Mouse (Mus musculus): ENCODE data around the gene Frmd5.

Gene Frmd5

DNA sequence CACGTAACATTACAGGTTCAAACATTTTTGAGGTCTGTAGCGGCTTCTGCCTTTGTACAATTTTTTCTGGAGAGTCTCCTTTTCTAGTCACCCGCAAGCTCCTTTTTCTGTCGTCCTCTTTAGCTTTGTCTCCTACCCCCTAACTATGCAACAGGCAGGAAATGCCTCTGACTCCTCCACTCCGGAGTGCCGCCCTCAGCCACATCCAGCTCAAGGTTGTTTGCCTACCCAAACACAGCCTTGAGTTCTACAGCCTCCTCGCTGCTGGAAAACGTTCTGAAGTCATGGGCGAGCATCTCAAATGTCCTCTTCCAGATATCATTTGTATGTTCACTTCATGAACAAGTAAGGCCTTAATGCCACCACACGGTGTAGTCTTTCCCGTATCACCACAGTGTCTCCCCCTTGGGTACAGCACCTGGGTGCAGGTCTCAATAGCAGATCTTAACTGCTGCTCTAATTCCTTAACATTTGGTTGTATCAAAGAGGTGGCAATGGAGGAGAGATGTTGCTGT, 45.5 kb downstream of the Frmd5 start:
- DNase-seq: no peak

GRCm38 (mm10) chr2:121760646-121761045, 46.2 kb downstream of the Frmd5 start:
- DNase-seq: no peak

DNA sequence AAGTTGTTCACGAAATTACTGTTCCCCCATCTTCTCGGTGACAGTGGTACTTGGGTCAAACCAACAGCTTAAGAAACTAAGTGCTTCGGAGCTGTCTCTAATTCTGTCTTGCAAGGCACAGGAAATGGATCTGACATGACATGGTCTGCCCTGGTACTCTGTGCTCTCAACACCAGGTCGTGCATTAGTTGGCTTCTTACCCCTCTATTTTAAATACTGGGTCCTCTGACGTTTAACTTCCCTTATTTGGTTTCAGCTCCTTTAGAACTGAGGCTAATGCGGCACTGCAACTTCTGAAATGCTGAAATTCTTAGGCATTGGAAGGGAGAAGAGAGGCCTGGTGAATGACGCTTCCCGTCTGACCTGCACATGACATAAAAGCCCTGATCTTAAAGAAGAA, 48.6 kb downstream of the Frmd5 start:
- no peak for DNase-seq

DNA sequence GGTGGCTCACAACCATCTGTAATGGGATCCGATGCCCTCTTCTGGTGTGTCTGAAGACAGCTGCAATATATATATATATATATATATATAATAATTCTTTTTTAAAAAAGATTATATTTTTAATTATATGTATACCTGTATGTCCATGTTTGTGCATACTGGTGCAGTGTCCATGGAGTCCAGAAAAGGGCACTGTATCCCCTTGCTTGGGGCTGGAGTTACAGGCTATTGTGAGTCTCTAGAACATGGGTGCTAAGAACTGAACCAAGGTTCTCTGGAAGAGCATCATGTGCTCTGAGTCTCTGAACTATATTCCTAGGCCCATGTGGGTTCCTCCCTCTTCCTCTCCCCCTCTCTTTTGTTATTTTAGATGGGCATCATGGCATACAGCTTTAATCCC, 50.6 kb downstream of the Frmd5 start:
- DNase-seq: no peak

DNA sequence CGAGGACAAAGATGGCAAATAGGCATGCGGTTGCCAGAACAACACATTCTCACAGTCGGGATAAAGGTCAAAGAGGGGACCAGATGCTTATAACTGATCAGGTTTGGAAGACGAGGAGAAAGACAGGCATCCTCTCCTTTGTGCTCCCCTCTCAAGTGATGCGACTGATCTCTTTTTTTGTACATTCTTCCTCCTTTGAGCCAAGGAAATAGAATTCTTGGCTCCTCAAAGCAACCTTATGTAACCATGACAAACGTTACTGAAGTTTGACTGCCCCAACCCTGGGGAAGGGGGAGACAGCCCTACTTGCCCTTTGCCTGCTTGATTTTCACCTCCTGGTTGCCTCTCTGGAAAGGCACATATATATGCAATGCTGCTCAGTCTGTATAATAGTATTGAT, 51.8 kb downstream of the Frmd5 start:
- DNase-seq: no peak

GRCm38 (mm10) chr2:121750121-121750520, 56.8 kb downstream of the Frmd5 start:
- DNase-seq: no peak

- DNase-seq: no peak
Measured at GRCm38 (mm10) chr2:121741151-121741550, 65.7 kb downstream of the Frmd5 start.

- DNase-seq: no peak
Measured at GRCm38 (mm10) chr2:121739410-121739809, 67.5 kb downstream of the Frmd5 start.

DNA sequence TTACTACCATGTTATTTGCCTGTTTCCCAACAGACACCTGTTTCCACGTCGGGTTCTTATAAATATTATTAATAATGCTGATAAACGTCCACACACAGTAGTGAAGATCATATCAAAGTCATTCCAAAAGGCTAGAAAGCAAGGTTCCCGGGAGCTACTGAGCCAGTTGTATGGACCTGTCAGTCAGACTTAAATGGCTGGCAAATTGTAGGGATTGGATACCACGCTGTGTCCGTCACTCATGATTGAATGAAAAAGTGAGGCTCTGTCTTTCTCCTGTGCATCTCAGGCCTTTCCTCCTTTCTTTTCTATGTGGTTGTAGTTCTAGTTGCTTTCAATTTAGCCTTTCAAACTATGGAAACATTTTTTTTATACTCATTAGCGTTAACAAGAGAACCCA, 73.5 kb downstream of the Frmd5 start:
- DNase-seq: no peak

DNA sequence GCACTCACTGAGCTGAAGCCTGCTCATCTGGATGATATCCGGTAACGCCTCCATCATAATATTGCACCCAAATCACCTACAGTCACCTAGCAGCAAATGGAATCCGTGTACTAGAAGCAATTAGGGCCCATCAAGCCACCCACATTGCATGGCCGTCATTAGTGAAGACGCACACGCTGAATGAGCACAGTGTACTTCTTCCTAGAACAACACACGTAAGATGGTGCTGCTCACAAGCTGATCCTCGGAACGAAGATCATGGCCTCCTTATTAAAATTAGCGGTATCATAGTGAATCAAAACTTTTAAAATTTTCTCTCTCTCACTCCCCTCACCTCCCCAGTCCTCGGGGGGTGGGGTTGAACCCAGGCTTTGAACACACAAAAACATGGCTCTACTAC, 76.4 kb downstream of the Frmd5 start:
- DNase-seq: no peak

DNA sequence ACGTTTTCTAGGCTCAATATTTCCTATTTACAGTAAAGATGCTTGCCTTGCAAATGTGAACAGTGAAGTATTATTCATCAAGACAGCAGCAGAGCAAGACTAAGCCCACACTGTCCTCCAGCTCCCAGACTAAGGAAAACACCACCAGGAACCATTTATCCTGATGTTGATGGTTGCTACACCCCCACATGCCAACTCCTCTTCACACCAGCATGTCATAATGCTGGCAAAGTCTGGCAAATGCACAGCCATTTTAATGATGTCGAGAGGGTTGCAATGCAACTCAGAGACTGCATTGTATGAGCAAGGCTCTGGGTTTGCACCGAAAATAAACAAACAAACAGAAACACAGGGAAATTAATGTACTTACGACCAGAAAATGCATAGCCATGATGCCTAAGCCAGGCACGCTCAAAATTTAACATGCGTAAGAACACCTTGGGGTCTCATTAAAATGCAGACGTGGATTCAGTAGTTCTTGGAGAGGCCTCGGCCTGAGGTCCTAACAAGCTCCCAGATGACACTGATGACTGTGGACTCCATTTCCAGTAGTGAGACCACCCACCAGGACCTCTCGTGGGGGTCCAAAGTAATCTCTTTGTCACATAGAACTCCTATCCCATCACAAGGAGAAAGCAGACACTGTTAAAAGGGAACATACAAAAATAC, 77.8 kb downstream of the Frmd5 start:
- DNase-seq: no peak

- no peak for DNase-seq
Measured at GRCm38 (mm10) chr2:121724866-121725265, 82.0 kb downstream of the Frmd5 start.

GRCm38 (mm10) chr2:121723796-121724195, 83.1 kb downstream of the Frmd5 start:
- DNase-seq: no peak

DNA sequence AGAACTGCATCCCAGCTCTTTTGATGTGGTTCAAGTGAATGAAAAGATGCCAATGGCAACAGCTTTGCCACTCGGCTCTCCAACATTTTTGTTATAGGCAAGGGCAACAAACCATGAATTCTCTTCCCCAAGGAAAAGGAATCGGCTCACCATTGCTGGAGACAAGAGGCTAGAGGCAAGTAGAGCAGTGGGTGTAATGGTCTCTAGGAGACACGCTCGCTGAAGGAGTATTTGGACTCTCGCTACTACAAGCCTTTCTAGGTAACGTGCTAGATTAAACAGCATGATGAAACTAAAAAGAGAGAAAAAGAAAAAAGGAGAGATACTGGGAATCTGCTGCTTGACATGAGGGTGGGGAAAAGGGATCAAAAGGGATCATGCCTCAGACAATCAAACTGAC, 87.9 kb downstream of the Frmd5 start:
- DNase-seq: no peak

DNA sequence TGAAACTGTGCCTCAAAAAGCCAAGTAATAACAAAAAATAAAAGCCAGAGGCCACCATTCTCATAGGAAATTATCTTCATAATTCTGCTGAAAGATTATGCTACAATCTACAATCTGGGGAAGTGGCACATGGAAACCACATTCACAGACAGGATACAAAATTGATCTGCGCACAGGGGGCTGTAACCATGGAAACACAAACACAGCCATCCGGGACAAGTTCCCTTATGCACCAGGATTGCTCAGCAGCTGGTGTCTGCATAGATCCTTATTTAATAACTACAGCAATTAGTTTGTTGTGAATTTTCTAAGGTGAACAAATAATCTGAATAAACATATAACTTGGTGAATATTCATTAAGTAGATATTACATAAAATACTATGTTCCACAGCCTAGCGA, 89.8 kb downstream of the Frmd5 start:
- DNase-seq: no peak

- no peak for DNase-seq
Measured at GRCm38 (mm10) chr2:121713567-121713966, 93.3 kb downstream of the Frmd5 start.

GRCm38 (mm10) chr2:121711748-121712384, 95.0 kb downstream of the Frmd5 start:
- no peak for DNase-seq

- no peak for DNase-seq
Measured at GRCm38 (mm10) chr2:121709096-121709495, 97.8 kb downstream of the Frmd5 start.

DNA sequence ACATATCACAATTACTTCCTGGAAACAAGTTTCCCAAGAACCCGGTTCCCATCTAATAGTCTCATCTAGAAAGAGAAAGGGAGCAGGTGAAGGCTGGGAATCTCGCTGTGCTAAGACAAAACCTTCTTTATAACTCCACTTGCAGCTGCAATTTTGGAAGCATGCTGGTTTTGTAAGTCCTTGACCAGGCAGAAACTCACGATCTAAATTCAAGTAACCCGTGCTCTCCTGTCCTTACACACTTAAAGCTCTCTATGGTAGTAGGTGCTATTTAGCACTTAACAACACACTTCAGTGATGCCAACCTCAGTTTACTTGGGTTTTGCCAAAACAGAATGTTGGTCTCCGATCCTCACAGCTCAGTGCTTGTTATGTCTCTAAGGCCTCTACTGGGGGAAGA, 99.4 kb downstream of the Frmd5 start:
- no peak for DNase-seq

DNA sequence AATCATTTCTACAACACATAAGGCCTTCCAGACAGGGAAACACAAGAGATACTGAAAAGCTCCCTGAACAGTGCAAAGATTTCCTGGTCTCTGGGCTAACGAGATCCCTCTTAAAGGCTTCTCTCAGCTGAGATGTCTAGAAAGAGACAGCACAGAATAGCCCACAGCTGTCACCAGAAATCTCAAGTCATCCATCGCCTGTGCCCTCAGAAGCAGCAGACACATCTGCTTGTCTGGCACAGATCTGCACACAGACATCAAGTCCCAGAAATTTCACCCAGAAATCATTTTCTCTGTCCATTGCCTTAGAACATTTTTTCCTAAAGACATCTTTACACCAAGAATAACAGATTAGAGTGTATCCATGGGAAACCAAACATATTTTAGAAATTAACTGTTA, 101.1 kb downstream of the Frmd5 start:
- no peak for DNase-seq

DNA sequence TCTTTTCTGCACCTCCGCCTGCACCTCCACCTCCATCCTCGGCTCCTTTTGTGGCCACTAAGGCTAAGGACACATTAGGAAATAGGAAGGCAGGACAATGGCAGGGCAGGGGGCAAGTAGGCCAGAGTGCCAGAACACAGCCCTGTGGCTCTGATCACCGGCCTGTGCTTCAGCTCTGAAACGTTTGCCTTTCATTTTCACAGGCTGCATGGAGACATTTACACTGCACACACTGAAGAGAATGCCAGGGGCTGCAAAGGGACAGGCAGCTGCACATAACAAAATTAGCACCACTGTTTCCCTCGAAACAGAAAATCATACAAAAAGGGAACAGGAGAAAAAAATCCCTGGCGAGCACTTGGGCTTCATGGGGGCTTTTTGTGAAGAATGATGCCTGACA, 107.6 kb downstream of the Frmd5 start:
- no peak for DNase-seq

- peak; percentile 42 for DNase-seq
Measured at GRCm38 (mm10) chr2:121695436-121695835, 111.5 kb downstream of the Frmd5 start.

DNA sequence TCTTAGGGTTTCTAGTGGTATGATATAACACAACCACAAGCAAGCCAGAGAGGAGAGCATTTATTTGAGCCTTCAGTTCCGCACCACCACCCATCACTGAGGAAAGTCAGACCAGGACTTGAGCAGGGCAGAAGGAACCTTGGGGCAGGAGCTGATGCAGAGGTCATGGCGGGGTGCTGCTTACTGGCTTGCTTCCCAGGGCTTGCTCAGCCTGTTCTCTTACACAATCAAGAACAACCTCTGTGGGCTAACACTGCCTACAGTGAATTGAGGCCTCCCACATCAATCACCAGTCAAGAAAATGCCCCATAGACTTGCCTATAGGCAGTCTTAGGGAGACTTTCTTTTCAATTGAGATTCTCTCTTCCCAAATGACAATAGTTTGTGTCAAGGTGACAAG, 118.8 kb downstream of the Frmd5 start:
- no peak for DNase-seq

DNA sequence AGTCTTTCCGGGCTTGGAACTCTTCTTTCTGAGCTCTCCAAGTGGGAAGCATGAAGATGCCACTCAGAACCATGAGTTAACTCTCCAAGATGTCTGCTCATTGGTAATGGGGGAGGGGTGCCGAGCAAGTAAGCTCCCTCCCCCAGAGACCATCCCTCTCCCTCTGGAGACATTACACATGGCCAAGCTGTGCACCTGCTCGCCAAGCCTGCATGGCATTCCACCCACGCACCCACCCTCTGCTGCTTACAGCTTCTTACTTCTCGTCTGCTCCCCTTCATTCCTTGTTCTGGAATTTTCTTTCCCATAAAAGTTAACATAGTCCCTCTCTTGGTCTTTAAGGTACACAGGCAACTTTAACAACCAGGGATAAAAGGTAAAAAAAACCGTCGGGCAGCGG, 123.3 kb downstream of the Frmd5 start:
- no peak for DNase-seq

- no peak for DNase-seq
Measured at GRCm38 (mm10) chr2:121682361-121682760, 124.5 kb downstream of the Frmd5 start.
